Mouse (Mus musculus): ENCODE data around the gene Ciz1. TPM values are rescaled to one million over a fixed set of nuclear protein-coding genes. Genes with fewer than 3 reads are reported as not detected.
A peak's percentile ranks its signal among the peaks of the same experiment; 100 is the strongest.

The Ciz1 gene
- 38.9 and 39.8 TPM in 2 replicates for polyA plus RNA-seq (2015; fragmentation: Nextera tagmentation; extraction: Ambion mirVana)

DNA sequence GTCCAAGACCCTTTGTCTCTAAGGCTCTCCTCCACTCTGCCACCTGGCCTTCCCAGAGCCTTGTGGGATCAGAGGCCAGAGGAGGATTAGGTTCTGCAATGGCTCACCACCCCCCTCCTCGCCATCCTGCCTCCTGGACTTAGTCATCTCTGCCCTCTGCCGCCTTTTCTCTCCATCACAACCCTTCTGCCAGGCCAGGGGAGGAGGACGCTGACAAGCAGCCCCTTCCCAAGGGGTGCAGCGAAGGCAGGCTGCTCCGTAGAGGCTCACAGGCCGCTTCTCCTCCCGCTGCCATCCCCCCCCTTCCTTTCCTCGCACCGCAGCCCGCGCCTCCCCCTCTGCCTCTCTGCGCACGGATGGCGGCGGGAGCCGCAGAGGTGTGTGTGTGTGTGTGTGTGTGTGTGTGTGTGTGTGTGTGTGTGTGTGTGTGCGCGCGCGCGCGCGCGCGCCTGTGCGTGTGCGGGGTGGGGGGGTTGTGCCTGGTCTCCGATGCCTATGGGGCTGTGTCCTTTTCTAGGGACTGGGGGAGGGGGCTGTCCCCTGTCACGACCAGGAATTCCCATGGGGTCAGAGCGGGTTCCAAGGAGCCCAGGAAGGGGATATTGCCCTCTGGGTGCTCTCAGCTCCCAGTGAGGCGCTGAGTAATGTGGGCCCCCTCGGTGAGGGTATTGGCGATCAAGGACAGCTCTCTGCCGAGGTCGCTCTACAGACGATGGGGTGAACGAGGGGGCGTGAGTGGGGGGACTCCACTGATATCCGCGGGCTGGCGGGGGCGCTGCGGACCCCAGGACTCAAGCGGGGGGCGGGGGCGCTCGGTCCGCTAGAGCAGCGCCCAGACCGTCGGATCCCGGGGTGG lies at the start of gene Ciz1:
TSS of gene Ciz1 (plus strand) at position 177 of the 856 bp plus-strand sequence.
- peak within 1 kb of the TSS; percentile 69 for H3K4me3 ChIP-seq (replicated peaks)
- H3K27me3 ChIP-seq (replicated peaks): no peaks in the 10 kb centered on the region
- peak within 1 kb of the TSS; percentile 83 for H3K9ac ChIP-seq
- H3K27ac ChIP-seq: peak within 1 kb of the TSS; percentile 84
- peak within 1 kb of the TSS; percentile 92 for H3K4me2 ChIP-seq (replicated peaks)
- no peaks in the 10 kb centered on the region for H3K9me3 ChIP-seq
- ATAC-seq: peak; percentile 24
- WGBS: under 1% methylated on average over 39 of the region's 52 CpGs
- H3K4me1 ChIP-seq (replicated peaks): peaks cover 27% of the 10 kb centered on the region
- no peaks in the 10 kb centered on the region for H3K36me3 ChIP-seq

DNA sequence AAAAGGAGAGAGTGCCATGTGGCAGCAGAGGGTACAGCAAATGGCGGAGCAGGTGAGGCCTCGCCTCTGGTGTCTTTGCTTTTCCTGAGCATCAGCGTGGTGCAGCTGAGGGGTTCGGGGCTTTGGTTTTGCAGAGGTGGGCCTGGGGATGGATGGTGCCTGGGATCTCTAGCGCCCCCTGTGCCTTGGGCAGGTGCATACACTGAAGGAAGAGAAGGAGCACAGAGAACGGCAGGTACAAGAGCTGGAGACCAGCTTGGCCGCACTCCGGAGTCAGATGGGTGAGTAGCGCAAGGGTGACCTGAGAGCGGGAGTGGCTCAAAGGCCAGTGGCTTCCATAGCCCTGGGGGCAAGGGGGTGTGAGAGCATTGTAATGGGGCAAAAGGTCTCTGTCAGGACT lies 49.2 kb upstream of the Ciz1 start:
- Histone ChIP-seq H3K9me3 (no peaks in the 10 kb centered on the region), H3K27ac (no peak overlapping the region), H3K27me3 (replicated peaks) (no peaks in the 10 kb centered on the region), H3K36me3 (peaks cover 66% of the 10 kb centered on the region), H3K9ac (no peak overlapping the region), H3K4me2 (replicated peaks) (no peak overlapping the region), H3K4me1 (replicated peaks) (no peaks in the 10 kb centered on the region), H3K4me3 (replicated peaks) (no peak overlapping the region)
- 85% methylated on average over 10 of the region's 10 CpGs for WGBS
- no peak for ATAC-seq

DNA sequence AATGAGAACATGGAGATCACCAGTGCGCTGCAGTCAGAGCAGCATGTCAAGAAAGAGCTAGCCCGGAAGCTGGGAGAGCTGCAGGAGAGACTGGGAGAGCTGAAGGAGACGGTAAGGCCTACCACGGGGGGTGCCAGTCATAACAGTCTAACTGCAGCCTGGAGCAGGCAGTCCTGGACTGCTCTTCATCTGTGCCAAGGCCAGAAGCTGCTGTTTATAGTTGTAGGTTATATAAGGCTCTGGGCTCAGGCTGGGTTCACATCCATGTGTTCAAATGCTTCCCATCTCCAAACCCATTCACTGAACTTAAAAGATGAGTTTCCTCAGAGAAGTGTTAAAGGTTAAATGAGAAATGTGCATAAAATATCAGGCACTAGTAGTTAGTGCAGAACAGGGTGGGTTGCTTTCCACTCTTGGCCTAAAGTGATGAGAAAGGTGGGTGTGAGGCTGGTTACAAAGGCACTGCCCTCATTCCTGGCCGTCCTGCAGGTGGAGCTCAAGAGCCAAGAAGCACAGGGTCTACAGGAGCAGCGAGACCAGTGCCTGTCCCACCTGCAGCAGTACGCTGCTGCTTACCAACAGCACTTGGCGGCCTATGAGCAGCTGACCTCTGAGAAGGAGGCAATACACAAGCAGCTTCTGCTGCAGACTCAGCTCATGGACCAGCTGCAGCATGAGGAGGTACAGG lies 47.8 kb upstream of the Ciz1 start:
- WGBS: 56% methylated on average over 8 of the region's 8 CpGs
- H3K4me1 ChIP-seq (replicated peaks): no peaks in the 10 kb centered on the region
- peaks cover 56% of the 10 kb centered on the region for H3K36me3 ChIP-seq
- no peaks in the 10 kb centered on the region for H3K27me3 ChIP-seq (replicated peaks)
- no peaks in the 10 kb centered on the region for H3K9me3 ChIP-seq
- H3K4me2 ChIP-seq (replicated peaks): no peak overlapping the region
- no peak overlapping the region for H3K27ac ChIP-seq
- H3K9ac ChIP-seq: no peak overlapping the region
- H3K4me3 ChIP-seq (replicated peaks): no peak overlapping the region
- peak; percentile 34 for ATAC-seq

DNA sequence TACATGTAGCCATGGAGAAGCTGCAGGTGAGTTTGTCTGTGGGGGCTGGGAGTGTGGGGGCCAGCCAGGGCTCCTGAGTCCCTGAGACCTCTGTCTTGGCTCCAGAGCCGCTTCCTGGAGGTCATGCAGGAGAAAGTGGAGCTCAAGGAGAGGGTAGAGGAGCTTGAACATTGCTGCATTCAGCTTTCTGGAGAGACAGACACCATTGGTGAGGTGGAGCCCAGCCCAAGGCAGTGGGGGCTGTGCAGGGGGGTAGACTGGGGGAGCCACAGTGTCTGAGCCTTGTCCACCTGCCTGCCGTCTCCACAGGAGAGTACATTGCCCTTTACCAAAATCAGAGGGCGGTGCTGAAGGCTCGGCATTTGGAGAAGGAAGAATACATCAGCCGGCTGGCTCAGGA lies 46.5 kb upstream of the Ciz1 start:
- ATAC-seq: no peak
- Histone ChIP-seq H3K4me1 (replicated peaks) (peaks cover 3% of the 10 kb centered on the region; the same call in 1 of the 2 replicates), H3K27ac (no peak overlapping the region), H3K4me3 (replicated peaks) (no peak overlapping the region), H3K27me3 (replicated peaks) (no peaks in the 10 kb centered on the region), H3K9ac (no peak overlapping the region), H3K4me2 (replicated peaks) (no peak overlapping the region), H3K36me3 (peaks cover 54% of the 10 kb centered on the region), H3K9me3 (no peaks in the 10 kb centered on the region)
- 88% methylated on average over 5 of the region's 5 CpGs for WGBS

DNA sequence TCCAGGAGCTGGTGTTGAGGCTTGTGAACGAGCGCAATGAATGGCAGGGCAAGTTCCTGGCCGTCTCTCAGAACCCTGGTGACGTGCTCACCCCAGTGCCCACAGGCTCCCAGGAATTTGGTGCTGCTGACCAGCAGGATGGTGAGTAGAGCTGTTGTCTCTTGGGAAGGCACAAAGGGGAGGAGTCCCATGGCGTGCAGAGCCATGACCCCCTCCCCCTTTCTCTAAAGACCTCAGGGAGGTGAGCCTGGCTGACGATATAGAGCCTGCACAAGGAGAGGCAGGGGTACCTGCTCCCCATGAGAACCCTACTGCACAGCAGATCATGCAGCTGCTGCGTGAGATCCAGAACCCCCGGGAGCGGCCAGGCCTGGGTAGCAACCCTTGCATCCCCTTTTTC lies 46.0 kb upstream of the Ciz1 start:
- Histone ChIP-seq H3K4me1 (replicated peaks) (peaks cover 4% of the 10 kb centered on the region), H3K4me3 (replicated peaks) (no peak overlapping the region), H3K4me2 (replicated peaks) (no peak overlapping the region), H3K27ac (no peak overlapping the region), H3K9ac (no peak overlapping the region), H3K36me3 (peaks cover 54% of the 10 kb centered on the region), H3K27me3 (replicated peaks) (no peaks in the 10 kb centered on the region), H3K9me3 (no peaks in the 10 kb centered on the region)
- whole genome bisulfite sequencing: 89% methylated on average over 9 of the region's 9 CpGs
- ATAC-seq: no peak

DNA sequence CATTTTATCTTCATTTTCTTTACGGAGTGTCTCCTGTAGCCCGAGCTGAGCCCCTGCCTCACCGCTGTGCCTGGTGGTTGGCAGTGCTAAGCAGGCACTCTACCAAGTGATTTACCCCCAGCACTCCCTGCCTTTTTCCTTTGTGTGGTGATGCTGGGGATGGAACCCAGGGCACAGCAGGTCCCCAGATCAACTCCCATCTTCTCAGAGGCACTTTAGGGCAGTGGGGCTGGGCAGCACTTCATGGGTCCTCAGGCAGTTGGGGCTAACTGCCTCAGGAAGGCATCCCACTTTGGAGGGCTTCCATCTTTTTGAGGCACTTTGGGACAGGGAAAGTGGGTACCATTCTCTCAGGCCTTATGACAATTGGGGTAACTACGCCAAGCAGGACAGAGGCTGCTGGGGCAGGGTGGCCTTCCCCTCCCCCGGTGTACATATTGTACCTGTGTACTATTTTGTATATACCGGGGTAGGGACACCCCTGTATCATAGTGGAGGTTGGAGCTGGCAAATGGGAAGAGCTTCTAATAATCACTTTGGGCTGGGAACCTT lies 44.8 kb upstream of the Ciz1 start:
- Histone ChIP-seq H3K4me3 (replicated peaks) (no peak overlapping the region), H3K36me3 (peaks cover 52% of the 10 kb centered on the region), H3K27ac (no peak overlapping the region), H3K4me1 (replicated peaks) (peaks cover 14% of the 10 kb centered on the region), H3K27me3 (replicated peaks) (no peaks in the 10 kb centered on the region), H3K4me2 (replicated peaks) (no peak overlapping the region), H3K9ac (no peak overlapping the region), H3K9me3 (no peaks in the 10 kb centered on the region)
- 80% methylated on average over 6 of the region's 6 CpGs for WGBS
- no peak for ATAC-seq

DNA sequence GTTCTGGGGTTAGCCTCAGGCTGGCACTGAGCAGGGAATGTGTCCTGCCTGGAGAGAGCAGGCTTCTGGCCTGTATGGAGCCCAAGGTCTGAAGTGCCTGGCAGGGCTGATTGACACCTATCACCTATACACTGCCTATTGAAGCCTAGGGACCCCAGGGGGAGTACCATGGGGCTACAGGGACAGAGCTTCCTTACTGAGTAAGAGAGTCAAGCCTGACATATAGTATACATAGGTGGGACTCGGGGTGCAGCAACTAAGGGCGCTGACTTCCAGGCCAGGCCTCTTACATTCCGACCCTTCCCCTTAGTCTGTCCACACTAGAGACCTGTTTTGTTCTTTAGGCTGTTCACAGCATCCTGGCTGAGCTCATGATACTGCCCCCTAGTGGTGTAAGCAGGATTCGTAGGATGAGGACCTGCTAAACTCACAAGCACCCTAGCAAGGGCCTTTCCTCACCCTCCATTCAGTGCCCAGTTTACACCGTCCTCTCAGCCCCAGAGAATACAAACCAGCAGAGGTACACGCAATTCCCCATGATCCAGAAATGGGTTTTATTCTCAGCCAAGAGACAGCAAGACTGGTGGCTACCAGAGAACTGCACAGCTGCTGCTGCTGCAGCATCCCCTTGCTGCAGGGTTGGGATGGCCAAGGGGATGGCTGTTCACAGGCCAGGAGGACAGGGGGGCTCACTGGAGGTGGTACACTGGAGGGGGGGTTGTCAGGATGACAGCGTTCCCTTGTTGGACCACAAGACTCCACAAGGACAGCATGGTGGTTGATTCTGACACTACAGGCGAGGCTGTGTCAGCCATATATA lies 44.0 kb upstream of the Ciz1 start:
- H3K4me3 ChIP-seq (replicated peaks): no peak overlapping the region
- H3K4me2 ChIP-seq (replicated peaks): no peak overlapping the region
- no peaks in the 10 kb centered on the region for H3K27me3 ChIP-seq (replicated peaks)
- peaks cover 20% of the 10 kb centered on the region for H3K4me1 ChIP-seq (replicated peaks)
- WGBS: 54% methylated on average over 8 of the region's 8 CpGs
- no peak overlapping the region for H3K9ac ChIP-seq
- H3K9me3 ChIP-seq: no peaks in the 10 kb centered on the region
- peaks cover 44% of the 10 kb centered on the region for H3K36me3 ChIP-seq
- H3K27ac ChIP-seq: no peak overlapping the region
- no peak for ATAC-seq

DNA sequence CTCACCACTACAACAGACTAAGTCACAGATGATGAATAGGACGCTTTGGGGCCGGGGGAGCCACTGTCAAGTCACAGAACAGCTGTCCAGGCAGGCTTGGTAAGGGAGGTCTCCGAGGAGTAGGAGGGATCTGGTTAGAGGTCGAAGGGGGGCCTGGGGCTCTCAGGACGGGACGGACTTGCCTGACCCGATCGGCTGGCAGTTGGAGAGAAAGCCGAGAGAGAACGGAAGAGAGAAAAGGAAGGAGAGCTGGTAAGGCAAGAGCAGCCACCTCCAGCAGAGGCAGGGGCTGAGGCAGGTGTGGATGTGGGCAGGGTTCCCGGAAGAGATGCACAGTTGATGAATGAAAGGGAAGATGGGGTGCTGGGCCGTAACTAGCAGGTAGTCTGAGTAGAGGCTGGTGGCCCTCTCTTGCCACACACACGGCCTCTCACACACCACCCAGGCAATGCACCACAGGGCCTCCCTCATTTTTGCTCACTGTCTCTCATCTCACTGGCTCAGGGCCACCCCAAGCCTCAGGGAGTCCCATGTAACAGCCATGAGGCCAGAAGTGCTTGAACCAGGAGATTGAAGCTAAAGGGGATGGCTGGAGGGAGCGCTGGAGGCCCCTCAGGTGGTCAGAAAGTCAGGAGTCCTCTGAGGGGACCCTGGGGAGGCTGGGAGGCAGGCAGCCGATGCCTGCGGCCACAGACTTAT lies 43.1 kb upstream of the Ciz1 start:
- H3K9ac ChIP-seq: no peak overlapping the region
- H3K4me1 ChIP-seq (replicated peaks): peaks cover 20% of the 10 kb centered on the region
- H3K27me3 ChIP-seq (replicated peaks): no peaks in the 10 kb centered on the region
- H3K4me3 ChIP-seq (replicated peaks): no peak overlapping the region
- no peaks in the 10 kb centered on the region for H3K9me3 ChIP-seq
- WGBS: 88% methylated on average over 16 of the region's 16 CpGs
- peaks cover 35% of the 10 kb centered on the region for H3K36me3 ChIP-seq
- ATAC-seq: no peak
- H3K4me2 ChIP-seq (replicated peaks): no peak overlapping the region
- H3K27ac ChIP-seq: no peak overlapping the region

DNA sequence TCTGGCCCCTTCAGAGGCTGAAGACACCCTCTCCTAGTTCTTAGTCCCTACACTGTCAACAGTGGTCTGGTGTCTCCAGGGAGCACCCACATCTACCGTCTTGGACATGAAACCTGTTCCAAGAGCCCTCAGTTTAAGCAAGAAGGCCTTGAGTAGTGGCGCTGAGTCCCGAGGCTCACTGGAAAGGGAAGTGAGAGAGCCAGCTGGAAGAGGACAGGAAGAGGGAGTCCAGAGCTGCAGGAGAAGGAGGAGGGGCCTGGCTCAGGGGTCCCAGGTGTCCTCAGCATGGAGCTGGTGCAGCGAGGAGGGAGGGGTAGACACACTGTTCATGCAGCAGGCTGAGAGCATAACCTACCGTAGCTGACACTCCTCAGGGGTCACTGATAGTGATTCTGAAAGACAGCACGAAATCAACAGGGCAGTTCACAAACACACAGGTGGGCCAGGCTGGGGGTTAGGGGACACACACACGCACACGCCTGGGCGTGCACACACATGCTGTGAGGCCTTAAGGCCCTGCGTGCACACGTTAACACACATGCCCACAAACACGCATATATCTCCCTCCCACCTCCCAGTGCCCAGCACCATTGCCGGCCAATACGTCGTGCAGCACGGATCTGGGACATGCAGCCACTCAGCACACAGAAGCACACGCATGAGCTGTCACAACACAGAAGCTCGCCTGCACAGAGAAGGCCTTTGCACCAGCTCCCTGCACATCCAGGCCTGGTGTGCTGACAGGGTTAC lies 41.9 kb upstream of the Ciz1 start:
- no peak overlapping the region for H3K27ac ChIP-seq
- no peaks in the 10 kb centered on the region for H3K27me3 ChIP-seq (replicated peaks)
- peak overlapping the region; percentile 100; the same call in 1 of the 2 replicates for H3K4me2 ChIP-seq (replicated peaks)
- H3K9me3 ChIP-seq: no peaks in the 10 kb centered on the region
- no peak overlapping the region for H3K9ac ChIP-seq
- ATAC-seq: no peak
- H3K4me1 ChIP-seq (replicated peaks): peaks cover 23% of the 10 kb centered on the region
- WGBS: 87% methylated on average over 18 of the region's 18 CpGs
- peaks cover 30% of the 10 kb centered on the region for H3K36me3 ChIP-seq
- no peak overlapping the region for H3K4me3 ChIP-seq (replicated peaks)

DNA sequence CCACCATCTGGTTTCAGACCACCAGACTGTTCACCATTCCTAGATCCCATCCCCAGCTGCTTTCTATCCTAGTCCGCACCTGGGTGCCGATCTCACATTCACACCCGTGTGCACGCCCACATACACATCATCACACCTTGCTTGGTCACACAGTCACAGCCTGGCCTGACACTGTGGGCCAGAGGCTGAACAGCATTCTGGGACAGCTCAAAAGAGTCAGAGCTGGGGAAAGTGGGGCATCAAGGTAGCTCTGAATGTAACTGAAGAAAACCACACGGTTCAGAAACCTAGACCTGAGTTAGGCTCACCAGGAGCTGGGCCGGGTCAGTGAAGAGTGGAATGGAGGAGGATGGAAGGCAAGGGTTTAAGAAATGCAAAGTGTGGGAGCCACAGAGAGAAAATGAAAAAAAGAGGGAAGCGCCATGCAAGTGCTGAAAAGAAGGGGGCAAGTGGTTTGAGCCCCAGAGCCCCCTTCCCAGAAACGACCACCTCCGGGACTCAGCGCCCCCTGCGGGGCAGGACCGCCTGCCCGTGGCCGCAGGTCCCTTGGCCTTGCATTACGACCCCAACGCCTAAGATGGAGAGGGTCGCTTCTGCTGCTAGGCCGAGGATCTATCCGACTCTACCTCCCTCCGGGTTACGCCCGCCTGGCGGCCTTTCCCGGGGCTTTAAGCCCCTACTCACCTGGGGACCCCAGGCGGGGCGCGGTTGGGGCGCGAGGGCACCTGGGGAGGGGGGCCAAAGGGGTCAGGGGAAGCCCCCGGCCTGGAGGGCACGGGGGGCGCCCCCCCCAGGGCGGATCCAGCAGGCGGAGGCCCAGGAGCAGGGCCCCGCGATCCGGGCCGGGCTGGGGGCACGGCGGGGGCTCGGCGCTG lies 40.4 kb upstream of the Ciz1 start:
- 10% methylated on average over 37 of the region's 42 CpGs for WGBS

More for the DNA sequence above, 40.4 kb upstream of the Ciz1 start:
- Histone ChIP-seq H3K36me3 (peaks cover 17% of the 10 kb centered on the region; the same call in 1 of the 2 replicates), H3K9me3 (no peaks in the 10 kb centered on the region), H3K4me3 (replicated peaks) (peak overlapping the region; percentile 69), H3K4me2 (replicated peaks) (peak overlapping the region; percentile 100), H3K27me3 (replicated peaks) (no peaks in the 10 kb centered on the region), H3K4me1 (replicated peaks) (peaks cover 34% of the 10 kb centered on the region), H3K27ac (0 out of 2 replicates have a peak overlapping the region, but pooled peaks have one; percentile 40), H3K9ac (peak overlapping the region; percentile 66)
- ATAC-seq: no peak; the same call in none of the 2 replicates

All from intestine, embryonic 15.5 days (tissue).